Mouse (Mus musculus): Measurements from ENCODE around the gene Lrrc63. TPM values are rescaled to one million over a fixed set of nuclear protein-coding genes. Genes with fewer than 3 reads are reported as not detected.

Gene Lrrc63
- polyA plus RNA-seq, 1 experiment from 2014 or later = not detected

GRCm38 (mm10) chr14:75102956-75103355 lies 27.7 kb downstream of the Lrrc63 start:
- Histone ChIP-seq H3K4me3 (ENCODE audit: low read depth, low read length) (no peak overlapping the region), H3K4me2 (ENCODE audit: low read depth, severe bottlenecking) (no peak overlapping the region), H3K4me1 (ENCODE audit: control insufficient read depth, insufficient read depth, low read length) (no peaks in the 10 kb centered on the region), H3K27ac (replicated peaks; ENCODE audit: low read depth, low read length) (no peak overlapping the region), H3K36me3 (ENCODE audit: control insufficient read depth, insufficient read depth, low read length) (no peaks in the 10 kb centered on the region), H3K9ac (ENCODE audit: low read length) (no peak overlapping the region), H3K27me3 (ENCODE audit: control insufficient read depth, insufficient read depth, low read length) (no peaks in the 10 kb centered on the region), H3K9me3 (ENCODE audit: control insufficient read depth, low read length) (no peaks in the 10 kb centered on the region)
- ATAC-seq (ENCODE audit: insufficient number of reproducible peaks, low FRiP score, low TSS enrichment, low read depth) = no peak
- WGBS = 89% methylated on average over 5 of the region's 5 CpGs
- no peak for DNase-seq (ENCODE audit: low spot score)

- ATAC-seq (ENCODE audit: insufficient number of reproducible peaks, low FRiP score, low TSS enrichment, low read depth) (no peak), DNase-seq (ENCODE audit: low spot score) (no peak)
- Histone ChIP-seq H3K9me3 (ENCODE audit: control insufficient read depth, low read length) (no peaks in the 10 kb centered on the region), H3K27me3 (ENCODE audit: control insufficient read depth, insufficient read depth, low read length) (no peaks in the 10 kb centered on the region), H3K4me1 (ENCODE audit: control insufficient read depth, insufficient read depth, low read length) (no peaks in the 10 kb centered on the region), H3K36me3 (ENCODE audit: control insufficient read depth, insufficient read depth, low read length) (no peaks in the 10 kb centered on the region), H3K9ac (ENCODE audit: low read length) (no peak overlapping the region), H3K4me3 (ENCODE audit: low read depth, low read length) (no peak overlapping the region), H3K4me2 (ENCODE audit: low read depth, severe bottlenecking) (no peak overlapping the region), H3K27ac (replicated peaks; ENCODE audit: low read depth, low read length) (no peak overlapping the region)
- 86% methylated on average over 6 of the region's 6 CpGs for WGBS
These were observed 52.7 kb downstream of the Lrrc63 start for GRCm38 (mm10) chr14:75077946-75078345.

- no peaks in the 10 kb centered on the region for H3K36me3 ChIP-seq (ENCODE audit: control insufficient read depth, insufficient read depth, low read length)
- H3K4me3 ChIP-seq (ENCODE audit: low read depth, low read length) = no peak overlapping the region
- no peak overlapping the region for H3K9ac ChIP-seq (ENCODE audit: low read length)
- 84% methylated on average over 10 of the region's 10 CpGs for WGBS
- no peaks in the 10 kb centered on the region for H3K9me3 ChIP-seq (ENCODE audit: control insufficient read depth, low read length)
- no peaks in the 10 kb centered on the region for H3K4me1 ChIP-seq (ENCODE audit: control insufficient read depth, insufficient read depth, low read length)
- no peaks in the 10 kb centered on the region for H3K27me3 ChIP-seq (ENCODE audit: control insufficient read depth, insufficient read depth, low read length)
- no peak for ATAC-seq (ENCODE audit: insufficient number of reproducible peaks, low FRiP score, low TSS enrichment, low read depth)
- no peak overlapping the region for H3K27ac ChIP-seq (replicated peaks; ENCODE audit: low read depth, low read length)
- no peak overlapping the region for H3K4me2 ChIP-seq (ENCODE audit: low read depth, severe bottlenecking)
- no peak for DNase-seq (ENCODE audit: low spot score)
These were observed 55.1 kb downstream of the Lrrc63 start for GRCm38 (mm10) chr14:75075299-75076180.

- no peaks in the 10 kb centered on the region for H3K27me3 ChIP-seq (ENCODE audit: control insufficient read depth, insufficient read depth, low read length)
- H3K9me3 ChIP-seq (ENCODE audit: control insufficient read depth, low read length) = no peaks in the 10 kb centered on the region
- DNase-seq (ENCODE audit: low spot score) (no peak), ATAC-seq (ENCODE audit: insufficient number of reproducible peaks, low FRiP score, low TSS enrichment, low read depth) (no peak)
- no peak overlapping the region for H3K4me3 ChIP-seq (ENCODE audit: low read depth, low read length)
- H3K9ac ChIP-seq (ENCODE audit: low read length) = no peak overlapping the region
- WGBS = 88% methylated on average over 15 of the region's 15 CpGs
- H3K4me2 ChIP-seq (ENCODE audit: low read depth, severe bottlenecking) = no peak overlapping the region
- H3K4me1 ChIP-seq (ENCODE audit: control insufficient read depth, insufficient read depth, low read length) = no peaks in the 10 kb centered on the region
- no peak overlapping the region for H3K27ac ChIP-seq (replicated peaks; ENCODE audit: low read depth, low read length)
- no peaks in the 10 kb centered on the region for H3K36me3 ChIP-seq (ENCODE audit: control insufficient read depth, insufficient read depth, low read length)
These were observed 59.6 kb downstream of the Lrrc63 start for GRCm38 (mm10) chr14:75071091-75071490.

GRCm38 (mm10) chr14:75069356-75069979 lies 61.2 kb downstream of the Lrrc63 start:
- Histone ChIP-seq H3K27ac (replicated peaks; ENCODE audit: low read depth, low read length) (no peak overlapping the region), H3K4me2 (ENCODE audit: low read depth, severe bottlenecking) (no peak overlapping the region), H3K9me3 (ENCODE audit: control insufficient read depth, low read length) (no peaks in the 10 kb centered on the region), H3K9ac (ENCODE audit: low read length) (no peak overlapping the region), H3K4me1 (ENCODE audit: control insufficient read depth, insufficient read depth, low read length) (no peaks in the 10 kb centered on the region), H3K4me3 (ENCODE audit: low read depth, low read length) (no peak overlapping the region), H3K36me3 (ENCODE audit: control insufficient read depth, insufficient read depth, low read length) (no peaks in the 10 kb centered on the region), H3K27me3 (ENCODE audit: control insufficient read depth, insufficient read depth, low read length) (no peaks in the 10 kb centered on the region)
- ATAC-seq (ENCODE audit: insufficient number of reproducible peaks, low FRiP score, low TSS enrichment, low read depth) (no peak), DNase-seq (ENCODE audit: low spot score) (no peak)
- 72% methylated on average over 7 of the region's 7 CpGs for WGBS

- H3K27me3 ChIP-seq (ENCODE audit: control insufficient read depth, insufficient read depth, low read length) = no peaks in the 10 kb centered on the region
- DNase-seq (ENCODE audit: low spot score) (no peak), ATAC-seq (ENCODE audit: insufficient number of reproducible peaks, low FRiP score, low TSS enrichment, low read depth) (no peak)
- no peak overlapping the region for H3K4me2 ChIP-seq (ENCODE audit: low read depth, severe bottlenecking)
- no peak overlapping the region for H3K4me3 ChIP-seq (ENCODE audit: low read depth, low read length)
- no peak overlapping the region for H3K27ac ChIP-seq (replicated peaks; ENCODE audit: low read depth, low read length)
- no peak overlapping the region for H3K9ac ChIP-seq (ENCODE audit: low read length)
- 84% methylated on average over 19 of the region's 19 CpGs for WGBS
- no peaks in the 10 kb centered on the region for H3K9me3 ChIP-seq (ENCODE audit: control insufficient read depth, low read length)
- no peaks in the 10 kb centered on the region for H3K4me1 ChIP-seq (ENCODE audit: control insufficient read depth, insufficient read depth, low read length)
- H3K36me3 ChIP-seq (ENCODE audit: control insufficient read depth, insufficient read depth, low read length) = no peaks in the 10 kb centered on the region
These were observed 62.1 kb downstream of the Lrrc63 start for GRCm38 (mm10) chr14:75068430-75069112.

GRCm38 (mm10) chr14:75065211-75065610 lies 65.5 kb downstream of the Lrrc63 start:
- DNase-seq (ENCODE audit: low spot score) = no peak

GRCm38 (mm10) chr14:75064520-75064919 lies 66.2 kb downstream of the Lrrc63 start:
- H3K27me3 ChIP-seq (ENCODE audit: control insufficient read depth, insufficient read depth, low read length) = no peaks in the 10 kb centered on the region
- H3K4me2 ChIP-seq (ENCODE audit: low read depth, severe bottlenecking) = no peak overlapping the region
- no peaks in the 10 kb centered on the region for H3K36me3 ChIP-seq (ENCODE audit: control insufficient read depth, insufficient read depth, low read length)
- ATAC-seq (ENCODE audit: insufficient number of reproducible peaks, low FRiP score, low TSS enrichment, low read depth) (no peak), DNase-seq (ENCODE audit: low spot score) (no peak)
- no peaks in the 10 kb centered on the region for H3K4me1 ChIP-seq (ENCODE audit: control insufficient read depth, insufficient read depth, low read length)
- H3K4me3 ChIP-seq (ENCODE audit: low read depth, low read length) = no peak overlapping the region
- no peak overlapping the region for H3K9ac ChIP-seq (ENCODE audit: low read length)
- no peaks in the 10 kb centered on the region for H3K9me3 ChIP-seq (ENCODE audit: control insufficient read depth, low read length)
- H3K27ac ChIP-seq (replicated peaks; ENCODE audit: low read depth, low read length) = no peak overlapping the region
- 75% methylated on average over 7 of the region's 7 CpGs for WGBS

More at GRCm38 (mm10) chr14:75065211-75065610, 65.5 kb downstream of the Lrrc63 start:
- no peak overlapping the region for H3K27ac ChIP-seq (replicated peaks; ENCODE audit: low read depth, low read length)
- no peaks in the 10 kb centered on the region for H3K36me3 ChIP-seq (ENCODE audit: control insufficient read depth, insufficient read depth, low read length)
- WGBS = 94% methylated on average over 5 of the region's 5 CpGs
- no peaks in the 10 kb centered on the region for H3K9me3 ChIP-seq (ENCODE audit: control insufficient read depth, low read length)
- no peak overlapping the region for H3K4me2 ChIP-seq (ENCODE audit: low read depth, severe bottlenecking)
- H3K9ac ChIP-seq (ENCODE audit: low read length) = no peak overlapping the region
- no peaks in the 10 kb centered on the region for H3K4me1 ChIP-seq (ENCODE audit: control insufficient read depth, insufficient read depth, low read length)
- ATAC-seq (ENCODE audit: insufficient number of reproducible peaks, low FRiP score, low TSS enrichment, low read depth) = no peak
- no peaks in the 10 kb centered on the region for H3K27me3 ChIP-seq (ENCODE audit: control insufficient read depth, insufficient read depth, low read length)
- H3K4me3 ChIP-seq (ENCODE audit: low read depth, low read length) = no peak overlapping the region

Measured in limb, embryonic 11.5 days (tissue).